Mouse (Mus musculus) cerebellum, adult 8-10 months (tissue): ENCODE data around the gene Olfr608.
"Not testable (repeated sequence)": the region's sequence is repeated elsewhere in the genome, so short reads cannot be mapped to it uniquely, and the experiment has no call there.

Experiments used
- DNase-seq: peaks from one replicate; pipeline ENCODE4 v3.0.0; 2022

Gene Olfr608

GRCm38 (mm10) chr7:103469577-103469976 lies at the start of gene Olfr608:
Olfr608 (plus strand) TSS chr7:103469877.
- no peak for DNase-seq

- no peak for DNase-seq
Observed at GRCm38 (mm10) chr7:103445339-103445738, 24.3 kb upstream of the Olfr608 start, which contains the start of gene Olfr605. Olfr605 (minus strand) TSS chr7:103445439.

- DNase-seq: no peak
Observed at GRCm38 (mm10) chr7:103448746-103449145, 20.9 kb upstream of the Olfr608 start, which contains the start of gene Olfr606. Olfr606 (plus strand) TSS chr7:103449046.

GRCm38 (mm10) chr7:103460590-103460989 lies 9.1 kb upstream of the Olfr608 start:
- no peak for DNase-seq

- not testable (repeated sequence) for DNase-seq
Observed at GRCm38 (mm10) chr7:103477106-103477505, 7.4 kb downstream of the Olfr608 start.

- DNase-seq: no peak
Observed at GRCm38 (mm10) chr7:103497962-103498361, 28.3 kb downstream of the Olfr608 start, which contains the start of gene Olfr609. Olfr609 (minus strand) TSS chr7:103498062.

- DNase-seq: no peak
Observed at GRCm38 (mm10) chr7:103512022-103512421, 42.3 kb downstream of the Olfr608 start, which contains the start of gene Olfr610. Olfr610 (minus strand) TSS chr7:103512122.

GRCm38 (mm10) chr7:103520746-103521145 lies 51.1 kb downstream of the Olfr608 start, which contains the start of gene Olfr611:
Olfr611 (minus strand) TSS chr7:103520846.
- DNase-seq: not testable (repeated sequence)
